Mouse (Mus musculus): ENCODE measurements around the gene Mkrn1. TPM values are rescaled to one million over a fixed set of nuclear protein-coding genes. Genes with fewer than 3 reads are reported as not detected.
"Not testable (repeated sequence)": the region's sequence is repeated elsewhere in the genome, so short reads cannot be mapped to it uniquely, and the experiment has no call there.

The Mkrn1 gene
- 10 to 100 TPM; 14.0 to 16.4 TPM for total RNA-seq (2021)
- long read RNA-seq, experiment 1, transcript Mkrn1-201 (8 exons, 3,046 nt), result major isoform, 26 of 39 reads
- long read RNA-seq, experiment 1, partial matches to known transcripts, result 2 of 39 reads
- long read RNA-seq, experiment 1, other reads (novel, unspliced or antisense), result 2 of 39 reads
- long read RNA-seq, experiment 2, transcript Mkrn1-201 (8 exons, 3,046 nt), result major isoform, 20 of 29 reads
- long read RNA-seq, experiment 2, partial matches to known transcripts, result 1 of 29 reads
- long read RNA-seq, experiment 2, other reads (novel, unspliced or antisense), result 2 of 29 reads

DNA sequence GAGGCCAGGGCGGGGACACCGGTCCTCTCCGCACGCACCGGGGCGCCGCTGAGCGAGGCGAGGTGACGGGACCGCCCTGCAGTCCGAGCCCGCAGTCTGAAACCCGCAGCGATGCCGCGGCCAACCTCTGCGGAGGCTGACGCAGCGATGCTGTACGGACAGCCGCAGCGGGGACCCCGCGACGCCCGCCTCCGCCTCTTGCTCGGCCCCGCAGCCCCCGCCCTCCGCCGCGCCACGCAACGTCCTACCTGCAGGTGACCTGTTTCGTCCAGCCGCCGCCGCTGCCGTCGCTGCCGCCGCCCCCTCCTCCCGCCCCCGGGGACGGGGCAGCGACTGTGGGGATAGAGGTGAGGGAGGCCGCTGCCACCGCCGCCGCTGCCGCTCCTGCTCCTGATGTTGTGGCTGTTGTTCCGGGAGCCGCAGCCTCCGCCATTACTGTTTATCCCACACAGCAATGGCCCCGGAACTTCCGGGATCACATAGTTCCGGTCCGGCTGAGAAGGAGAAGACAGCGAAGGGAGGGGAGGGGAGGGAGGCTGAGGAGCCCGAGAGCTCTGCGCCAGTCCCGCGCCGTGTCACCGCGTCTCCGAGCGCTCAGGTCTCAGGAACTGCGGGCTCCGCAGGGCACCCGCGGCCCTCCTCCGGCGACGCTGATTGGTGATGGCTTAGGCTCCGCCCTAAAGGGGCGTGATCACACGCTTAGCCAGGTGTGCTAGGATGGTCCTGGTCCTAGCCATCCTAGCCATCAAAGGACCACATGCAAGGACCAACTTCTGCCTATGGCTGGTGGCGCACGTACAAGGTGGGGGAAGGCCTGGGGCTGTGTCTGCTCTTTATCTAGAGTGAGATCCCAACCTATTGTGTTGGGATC is at the start of gene Mkrn1:
Gene Mkrn1 (minus strand): TSS at position 612 of the 871 bp plus-strand sequence.
- peak; percentile 64 for DNase-seq (ENCODE audit: low spot score)

DNA sequence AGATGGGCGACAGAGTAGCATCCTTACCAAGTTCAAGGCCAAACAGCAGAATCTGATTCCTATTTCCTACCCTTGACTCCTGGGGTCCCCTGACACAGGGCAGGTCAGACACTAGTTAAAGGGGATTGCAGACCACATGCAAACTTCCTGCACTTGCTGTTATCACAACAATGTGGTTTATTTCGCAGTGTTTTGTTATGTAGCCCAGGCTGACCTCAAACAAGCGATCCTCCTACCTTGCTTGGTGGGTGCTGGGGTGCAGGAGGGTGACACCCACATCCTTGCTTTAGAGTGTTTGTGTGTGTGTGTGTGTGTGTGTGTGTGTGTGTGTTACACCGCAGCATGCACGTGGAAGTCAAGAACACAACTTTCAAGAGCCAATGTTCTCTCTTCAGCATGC is 49.2 kb upstream of the Mkrn1 start:
- no peak for DNase-seq (ENCODE audit: low spot score)

DNA sequence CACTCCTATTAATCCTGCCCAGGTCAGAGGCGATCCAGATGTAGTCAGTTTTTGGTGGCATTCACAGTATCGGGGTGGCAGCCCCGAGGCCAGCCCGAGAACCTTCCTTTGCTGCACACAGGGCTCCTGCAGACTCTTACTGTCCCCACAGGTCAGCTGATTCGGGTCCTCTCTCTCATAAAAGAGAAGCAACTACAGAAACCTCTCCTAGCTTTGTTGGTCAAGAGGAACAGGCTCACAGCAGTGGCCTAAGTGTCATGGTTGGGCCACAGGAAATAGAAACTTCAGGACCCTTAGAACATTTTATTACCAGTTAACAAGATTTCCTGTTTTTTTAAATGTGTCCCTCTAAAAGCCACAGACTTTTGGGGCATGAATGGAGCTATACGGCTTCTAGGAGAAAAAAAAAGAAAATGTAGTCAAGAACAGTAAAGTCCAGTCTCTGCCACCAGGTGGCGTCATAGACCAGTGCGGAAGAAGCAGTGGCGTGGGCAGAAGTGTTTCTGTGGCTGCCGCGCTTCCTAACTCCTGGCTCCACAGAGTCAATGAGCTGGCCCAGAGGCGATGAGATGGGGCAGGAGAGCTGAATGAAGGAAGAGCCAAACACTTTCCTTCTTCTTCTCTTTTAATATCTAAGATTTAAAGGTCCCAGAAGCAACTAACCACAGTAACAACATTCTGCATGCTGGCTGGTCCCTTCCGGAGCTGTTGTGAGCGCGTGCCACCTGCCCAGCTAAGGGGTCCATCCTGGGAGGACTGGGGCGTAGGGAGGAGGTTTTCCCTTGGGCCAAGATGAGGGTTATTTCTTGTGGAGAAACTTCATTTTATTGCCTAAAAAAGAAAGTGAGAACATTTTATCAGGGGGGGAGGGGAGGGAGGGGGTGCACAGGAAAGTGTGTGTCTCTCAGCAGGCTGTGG is 42.6 kb upstream of the Mkrn1 start:
- DNase-seq (ENCODE audit: low spot score), result peak; percentile 78

DNA sequence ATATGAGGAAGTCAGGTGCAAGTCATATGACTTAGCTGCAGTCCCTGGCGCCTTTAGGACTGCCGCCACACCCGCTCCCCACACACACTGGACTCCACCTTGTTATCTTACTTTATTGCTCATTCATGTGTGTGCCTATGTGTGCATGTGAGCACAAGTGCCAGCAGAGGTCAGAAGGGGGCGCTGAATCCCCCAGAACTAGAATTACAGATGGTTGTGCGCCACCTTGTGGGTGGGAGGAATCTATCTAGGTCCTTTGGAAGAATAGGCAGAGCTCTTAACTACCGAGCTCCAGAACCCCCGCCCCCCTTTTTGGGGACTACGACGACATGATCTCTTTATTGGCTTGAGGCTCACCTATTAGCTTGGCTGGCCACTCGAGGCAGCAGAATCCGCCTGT is 39.8 kb upstream of the Mkrn1 start:
- DNase-seq (ENCODE audit: low spot score), result no peak

DNA sequence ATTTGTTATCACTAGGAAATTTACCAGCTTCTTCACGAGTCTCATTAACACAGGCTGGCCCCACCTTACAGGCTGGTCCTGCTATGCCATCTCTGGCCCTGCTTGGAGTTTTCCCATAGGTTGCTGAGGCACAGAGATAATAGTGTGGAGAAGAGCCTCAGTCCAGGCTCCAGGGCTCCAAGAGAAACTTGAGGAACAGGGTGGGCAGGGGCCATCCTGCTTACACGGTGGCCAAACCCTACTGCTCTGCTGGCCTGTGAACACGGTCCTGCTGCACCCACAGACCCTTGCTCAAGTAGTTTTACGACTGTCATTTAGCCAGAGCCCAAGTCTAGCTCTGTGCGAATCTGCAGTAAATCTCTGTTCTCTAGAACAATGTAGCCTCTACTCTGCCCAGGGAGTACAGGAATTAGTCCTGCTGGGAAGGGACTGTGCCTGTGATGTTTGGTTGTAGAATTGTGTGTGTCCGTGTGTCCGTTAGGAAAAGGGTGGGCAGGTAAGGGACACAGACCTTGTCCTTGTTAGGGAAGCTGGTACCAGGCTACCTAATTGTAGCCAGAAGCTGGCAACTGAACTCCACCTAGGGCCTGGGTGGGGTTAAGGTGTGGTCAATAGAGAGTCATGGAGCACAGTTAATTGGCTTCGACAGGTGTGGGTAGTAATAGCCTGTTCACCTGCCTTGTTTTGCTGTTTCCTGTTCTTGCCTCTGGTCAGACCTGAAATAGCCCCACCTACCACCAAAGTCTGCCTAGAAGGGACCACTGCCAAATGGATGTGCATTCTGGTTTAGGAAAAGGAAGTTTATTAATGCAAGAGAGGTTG is 35.3 kb upstream of the Mkrn1 start:
- DNase-seq (ENCODE audit: low spot score), result no peak

DNA sequence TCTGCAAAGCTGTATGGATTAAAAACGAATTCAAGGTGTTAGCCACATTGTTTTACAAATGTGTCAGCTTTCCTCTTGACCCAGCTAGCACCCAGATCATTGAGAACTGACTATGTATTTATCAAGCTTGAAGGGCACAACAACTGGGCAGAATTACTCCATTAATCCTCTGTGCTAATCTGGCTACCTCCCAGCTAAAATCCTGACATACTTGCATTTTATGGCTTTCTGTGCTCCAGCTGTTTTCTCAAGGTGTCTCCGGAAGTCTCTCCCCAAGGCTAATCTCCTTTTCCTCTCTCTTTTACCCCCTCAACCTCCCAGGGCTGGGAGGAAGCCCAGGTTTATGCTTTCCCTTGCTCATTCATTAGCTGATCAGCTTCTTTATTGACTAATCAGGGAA is 34.4 kb upstream of the Mkrn1 start:
- no peak for DNase-seq (ENCODE audit: low spot score)

DNA sequence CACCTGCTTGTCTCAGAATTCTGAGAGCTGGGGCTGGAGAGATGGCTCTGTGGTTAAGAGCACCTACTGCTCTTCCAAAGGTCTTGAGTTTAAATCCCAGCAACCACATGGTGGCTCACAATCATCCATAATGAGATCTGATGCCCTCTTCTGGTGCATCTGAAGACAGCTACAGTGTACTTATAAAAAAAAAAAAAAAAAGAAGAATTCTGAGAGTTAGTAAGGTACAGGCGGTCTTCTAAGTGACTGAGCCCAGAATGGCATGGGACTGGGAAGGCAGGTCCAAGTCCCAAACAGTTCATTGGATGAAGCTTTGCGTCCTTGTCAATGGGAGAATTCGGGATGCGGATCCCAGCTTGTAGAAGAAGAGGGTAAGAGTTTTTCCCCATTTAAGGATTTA is 33.3 kb upstream of the Mkrn1 start:
- no peak for DNase-seq (ENCODE audit: low spot score)

DNA sequence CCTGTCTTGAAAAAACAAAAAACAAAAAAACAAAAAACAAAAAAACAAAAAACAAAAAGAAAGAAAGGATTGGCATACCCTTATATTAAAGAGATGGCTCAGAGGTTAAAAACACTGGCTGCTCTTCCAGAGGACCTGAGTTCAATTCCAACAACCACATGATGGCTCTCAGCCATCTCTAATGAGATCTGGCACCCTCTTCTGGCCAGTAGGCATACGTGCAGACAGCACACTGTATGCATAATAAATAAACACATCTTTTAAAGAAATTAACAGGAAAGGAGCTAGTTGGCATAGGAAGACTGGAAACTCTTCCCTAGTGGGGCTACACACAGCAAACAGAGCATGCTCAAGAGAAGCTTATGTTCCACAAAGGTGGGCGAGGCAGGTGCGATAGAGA is 30.8 kb upstream of the Mkrn1 start:
- DNase-seq (ENCODE audit: low spot score), result no peak

DNA sequence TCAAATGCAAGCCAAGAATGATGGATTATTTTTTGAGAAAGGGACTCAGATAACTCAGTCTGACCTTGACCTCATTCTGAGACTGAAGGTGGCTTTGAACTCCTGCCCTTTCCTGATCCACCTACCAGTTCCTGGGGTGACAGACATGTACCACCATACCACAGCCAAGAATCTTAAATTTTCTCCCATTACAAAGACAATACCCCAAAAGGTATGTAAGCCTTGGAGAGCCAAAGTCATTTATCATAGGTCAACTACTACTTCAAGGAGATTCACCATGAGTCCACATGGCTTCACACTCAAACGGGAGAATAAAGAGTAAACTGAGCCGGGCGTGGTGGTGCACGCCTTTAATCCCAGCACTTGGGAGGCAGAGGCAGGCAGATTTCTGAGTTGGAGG is 30.3 kb upstream of the Mkrn1 start:
- DNase-seq (ENCODE audit: low spot score), result no peak

DNA sequence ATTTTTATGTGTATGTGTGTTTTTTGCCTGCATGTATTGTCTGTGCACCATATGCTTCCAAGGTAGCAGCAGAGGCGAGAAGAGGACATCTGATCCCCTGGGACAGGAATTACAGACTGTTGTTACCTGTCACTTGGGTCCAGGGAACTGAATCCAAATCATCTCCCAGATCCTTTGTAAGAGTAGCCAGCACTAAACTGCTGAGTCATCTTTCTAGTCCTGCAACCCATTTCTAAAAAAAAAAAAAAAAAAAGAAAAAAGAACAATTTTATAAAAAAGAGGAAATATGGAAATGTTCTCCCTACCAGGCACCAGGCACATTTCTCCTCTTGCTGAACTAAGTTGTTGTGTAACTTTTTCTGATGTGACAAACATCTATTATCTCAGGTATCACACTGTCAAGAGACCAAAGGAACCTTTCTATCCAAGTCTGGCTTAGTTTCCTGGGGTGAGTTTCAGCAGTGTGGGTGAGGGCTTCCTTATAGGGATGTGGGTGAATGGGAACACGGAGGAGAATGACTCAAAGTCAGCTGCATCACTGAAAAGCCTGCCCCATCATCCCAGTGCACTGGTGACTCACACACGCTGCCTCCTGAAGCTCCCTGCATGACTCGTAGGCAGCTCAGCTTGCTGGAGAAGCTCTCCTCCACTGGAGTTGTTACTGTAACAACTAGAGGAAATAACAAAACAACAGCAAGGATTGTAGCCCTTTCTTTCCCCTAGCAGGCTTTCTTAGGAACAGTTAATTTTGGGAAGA is 27.3 kb upstream of the Mkrn1 start:
- DNase-seq (ENCODE audit: low spot score), result no peak

DNA sequence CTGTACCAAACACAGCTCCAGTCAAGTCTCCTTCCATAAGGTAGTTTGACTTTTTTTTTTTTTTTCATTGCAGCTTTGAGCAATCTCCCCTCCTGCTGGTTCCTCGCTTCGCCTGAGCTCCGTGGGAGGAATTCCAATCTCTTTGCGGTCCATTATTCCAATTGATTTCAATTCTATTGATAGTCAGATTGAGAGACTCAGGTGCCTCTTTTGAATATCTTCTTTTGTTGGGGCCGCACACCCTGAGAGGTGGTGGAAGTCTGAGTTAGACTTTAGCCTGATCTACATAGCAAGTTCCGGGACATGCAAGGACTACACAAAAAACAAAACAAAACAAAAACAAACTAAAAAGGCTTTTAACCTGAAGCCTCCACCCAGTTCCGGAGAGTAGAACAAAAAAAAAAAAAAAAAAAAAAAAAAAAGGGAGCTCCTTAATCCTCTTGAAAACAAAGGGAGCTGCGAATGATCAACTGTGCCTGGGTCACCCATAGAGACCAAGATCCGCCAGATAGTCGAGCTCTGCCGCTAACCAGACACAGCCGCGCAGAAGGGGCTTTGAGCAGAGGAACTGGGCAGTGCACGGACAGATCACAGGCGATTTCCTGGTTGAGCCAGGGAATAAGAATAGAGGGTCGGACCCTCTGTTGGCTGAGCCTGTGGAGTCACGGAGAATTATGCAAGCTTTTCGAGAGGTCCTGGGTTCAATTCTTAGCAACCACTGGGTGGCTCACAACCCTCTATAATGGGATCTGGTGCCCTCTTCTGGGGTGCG is 25.7 kb upstream of the Mkrn1 start:
- DNase-seq (ENCODE audit: low spot score), result no peak

DNA sequence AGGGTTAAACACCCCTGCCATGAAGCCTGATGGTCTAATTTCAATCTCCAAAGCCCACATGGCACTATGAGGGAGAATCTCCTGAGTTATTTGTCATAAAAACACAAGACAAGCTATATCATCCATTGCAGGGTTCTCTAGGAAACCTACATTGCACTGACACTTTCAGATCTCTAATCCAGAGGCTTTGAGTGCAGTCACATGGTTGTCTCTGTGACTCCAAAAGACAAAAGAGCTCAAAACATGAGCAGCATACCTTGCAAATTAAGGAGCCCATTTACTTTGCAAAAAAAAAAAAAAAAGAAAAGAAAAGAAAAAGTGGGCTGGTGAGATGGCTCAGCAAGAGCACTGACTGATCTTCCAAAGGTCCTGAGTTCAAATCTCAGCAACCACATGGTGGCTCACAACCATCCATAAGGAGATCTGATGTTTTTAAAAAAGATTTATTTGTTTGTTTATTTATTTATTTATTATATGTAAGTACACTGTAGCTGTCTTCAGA is 22.6 kb upstream of the Mkrn1 start:
- no peak for DNase-seq (ENCODE audit: low spot score)

DNA sequence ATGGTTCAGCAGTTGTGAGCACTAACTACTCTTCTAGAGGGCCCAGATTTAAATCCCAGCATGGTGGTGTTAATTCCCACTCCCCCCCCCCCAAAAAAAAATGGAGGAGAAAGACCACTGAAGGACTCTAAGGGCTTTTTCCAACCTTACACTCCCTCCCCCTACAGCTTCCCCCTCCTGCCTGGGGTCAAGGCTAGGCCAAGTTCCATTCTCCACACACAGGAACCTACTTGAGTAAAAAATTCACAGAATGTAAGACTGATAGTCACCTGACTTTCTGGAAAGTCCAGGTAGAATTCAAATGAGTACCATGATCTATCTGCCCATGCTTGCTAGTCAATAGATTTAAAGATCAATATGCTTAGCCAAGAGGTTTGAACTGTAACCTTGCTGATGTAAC is 19.9 kb upstream of the Mkrn1 start:
- no peak for DNase-seq (ENCODE audit: low spot score)

DNA sequence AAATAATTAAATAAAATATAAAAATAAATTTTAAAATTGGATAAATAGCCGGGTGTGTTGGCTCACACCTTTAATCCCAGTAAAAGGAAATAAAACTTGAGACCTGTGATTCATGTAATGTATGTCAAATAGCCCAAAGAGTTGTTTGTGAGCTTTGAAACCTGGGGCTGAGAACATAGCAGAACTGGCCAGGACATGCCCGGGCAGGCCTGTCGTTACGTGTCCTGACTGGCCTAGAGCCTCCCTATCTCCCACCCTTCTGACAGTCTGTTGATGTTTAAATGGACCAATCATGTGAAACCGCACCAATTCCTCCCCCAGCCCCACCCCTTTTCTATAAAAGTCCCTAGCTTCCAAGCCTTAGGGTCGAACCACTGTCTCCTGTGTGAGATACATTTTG is 17.3 kb upstream of the Mkrn1 start:
- not testable (repeated sequence) for DNase-seq (ENCODE audit: low spot score)

DNA sequence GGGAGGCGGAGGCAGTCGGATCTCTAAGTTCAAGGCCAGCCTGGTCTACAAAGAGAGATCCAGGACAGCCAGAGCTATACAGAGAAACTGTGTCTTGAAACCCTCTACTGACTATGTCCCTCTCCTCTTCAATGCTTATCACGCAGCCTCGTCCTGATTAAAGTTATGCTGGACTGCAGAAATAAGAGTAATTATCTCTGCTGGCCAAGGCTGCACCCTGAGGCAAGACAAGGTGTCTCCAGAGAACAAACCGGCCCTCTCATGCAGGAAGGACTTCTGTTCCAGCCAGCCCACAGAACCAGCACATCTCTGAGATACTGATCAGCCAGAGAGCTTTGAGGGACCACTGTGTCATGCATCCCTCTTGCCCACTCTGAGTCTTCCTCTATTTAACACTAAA is 15.6 kb upstream of the Mkrn1 start:
- DNase-seq (ENCODE audit: low spot score), result no peak

DNA sequence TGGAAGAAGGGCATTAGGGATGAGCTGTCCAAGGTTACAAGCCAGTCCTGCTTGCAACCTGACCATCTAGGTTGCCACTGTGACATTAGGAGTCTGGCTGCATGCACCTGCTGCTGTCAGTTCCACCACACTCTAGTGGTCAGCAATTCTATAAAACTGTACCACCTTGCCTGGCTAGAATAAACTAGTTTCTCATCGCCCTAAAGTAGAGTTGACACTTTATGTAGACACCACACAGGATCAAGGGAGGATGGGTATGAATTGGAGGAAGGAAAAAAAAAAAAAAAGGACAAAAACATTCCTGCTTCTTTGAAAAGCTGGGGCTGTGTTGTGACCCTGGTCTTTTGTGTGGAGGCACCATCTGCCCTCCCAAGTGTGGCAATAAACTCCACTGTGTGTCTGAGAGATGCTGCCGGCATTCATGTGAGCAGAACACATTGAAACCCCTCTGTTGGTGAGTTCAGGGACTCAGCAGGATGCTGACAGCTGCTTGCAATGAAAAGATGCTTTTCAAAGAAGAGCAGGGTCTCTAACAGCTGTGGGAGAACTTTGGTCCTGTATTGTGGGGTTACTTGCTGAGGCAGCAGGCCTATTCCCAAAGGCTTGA is 14.7 kb upstream of the Mkrn1 start:
- DNase-seq (ENCODE audit: low spot score), result no peak

DNA sequence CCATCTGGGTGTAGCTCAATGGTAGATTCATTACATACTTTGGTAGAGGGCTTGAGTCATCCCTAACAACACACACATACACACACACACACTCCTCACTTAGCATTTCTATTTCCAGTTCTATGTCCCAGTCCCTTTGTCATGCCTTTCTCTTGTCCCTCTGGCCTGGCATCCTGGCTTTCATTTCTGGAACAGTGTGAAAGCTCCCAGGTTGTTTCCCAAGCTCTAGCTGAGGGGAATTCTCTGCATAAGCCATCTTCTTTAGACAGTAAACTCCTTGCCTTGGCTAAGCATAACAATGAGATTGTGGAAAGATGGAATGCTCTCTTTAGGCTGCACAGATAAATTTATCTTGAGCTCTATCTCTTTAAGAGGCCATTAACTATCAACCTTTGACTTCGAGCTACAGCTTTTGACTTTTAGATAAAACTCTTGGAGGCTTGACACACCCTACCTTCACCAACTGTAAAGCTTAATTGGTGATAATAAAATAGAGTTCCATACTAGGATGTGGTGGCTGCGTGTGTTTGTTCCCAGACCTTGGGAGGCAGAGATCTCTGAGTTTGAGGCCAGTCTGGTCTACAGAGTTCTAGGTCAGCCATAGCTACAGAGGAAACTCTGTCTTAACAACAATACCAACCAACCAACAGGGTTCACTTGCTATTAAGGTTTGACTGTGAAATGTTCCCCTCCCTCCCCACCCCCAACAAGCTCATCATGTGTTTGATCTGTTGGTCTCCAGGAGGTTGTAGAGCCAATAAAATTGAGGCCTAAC is 14.0 kb upstream of the Mkrn1 start:
- DNase-seq (ENCODE audit: low spot score), result no peak

DNA sequence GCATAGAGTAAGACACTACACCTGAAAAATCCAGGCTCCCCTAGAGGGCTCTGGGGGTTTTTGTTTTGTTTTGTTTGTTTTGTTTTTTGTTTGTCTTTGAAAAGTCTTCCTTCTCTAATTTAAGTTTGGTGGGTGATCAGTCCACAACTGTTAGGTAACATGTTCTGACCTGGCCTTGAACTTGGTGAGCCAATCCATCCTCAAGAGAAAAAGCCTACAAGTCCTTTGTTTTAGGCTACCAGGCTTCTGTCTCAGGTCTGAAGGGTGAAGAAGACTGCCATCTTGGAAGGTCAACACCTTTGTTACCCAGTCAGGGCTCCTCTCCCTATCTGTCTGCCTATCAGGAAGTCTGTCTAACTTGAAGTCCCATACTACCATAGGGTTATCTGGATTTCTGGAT is 13.4 kb upstream of the Mkrn1 start:
- no peak for DNase-seq (ENCODE audit: low spot score)

All from gastrocnemius, adult 18-20 months (tissue).